Mouse (Mus musculus) intestine, embryonic 14.5 days (tissue): ENCODE results near the gene Rnh1. TPM values are rescaled to one million over a fixed set of nuclear protein-coding genes. Genes with fewer than 3 reads are reported as not detected.

Experiments used
- ATAC-seq: fragments of 200-750 bp; cut with Nextera tagmentation; replicated peaks from 2 replicates; pipeline ENCODE4 v1.8.0; 2017; ENCODE audit warnings: low read depth, moderate number of reproducible peaks, moderate TSS enrichment, moderate library complexity; ENCODE audit not compliant: low FRiP score, low TSS enrichment
- DNase-seq: peaks from one replicate; pipeline ENCODE4 v3.0.0-alpha.2; 2018; ENCODE audit warnings: low spot score
- H3K27ac ChIP-seq: fragments of 300-500 bp; sonication (generic); 2 replicates; pipeline ENCODE4 v1.5.1; 2014; ENCODE audit warnings: low read depth, mild to moderate bottlenecking, control low read depth
- H3K27me3 ChIP-seq: fragments of 300-500 bp; sonication (generic); replicated peaks from 2 replicates; pipeline ENCODE4 v1.6.1; 2014; ENCODE audit warnings: low read length, control low read depth; ENCODE audit not compliant: control insufficient read depth, insufficient read depth
- H3K36me3 ChIP-seq: fragments of 300-500 bp; sonication (generic); 2 replicates; pipeline ENCODE4 v1.6.1; 2014; ENCODE audit warnings: low read length, control low read depth; ENCODE audit not compliant: control insufficient read depth, insufficient read depth
- H3K4me1 ChIP-seq: fragments of 300-500 bp; sonication (generic); replicated peaks from 2 replicates; pipeline ENCODE4 v1.6.1; 2014; ENCODE audit warnings: low read length, control low read depth, mixed read lengths; ENCODE audit not compliant: control insufficient read depth, insufficient read depth
- H3K4me2 ChIP-seq: fragments of 300-500 bp; sonication (generic); 2 replicates; pipeline ENCODE4 v1.6.1; 2014; ENCODE audit warnings: low read length
- H3K4me3 ChIP-seq: fragments of 300-500 bp; sonication (generic); 2 replicates; pipeline ENCODE4 v1.5.1; 2014; ENCODE audit warnings: low read depth, low read length, control low read depth, mixed read lengths
- H3K9ac ChIP-seq: fragments of 300-500 bp; sonication (generic); 2 replicates; pipeline ENCODE4 v1.6.1; 2014; ENCODE audit warnings: mild to moderate bottlenecking, low read length
- H3K9me3 ChIP-seq: fragments of 300-500 bp; sonication (generic); 2 replicates; pipeline ENCODE4 v1.6.1; 2016; ENCODE audit warnings: low read length, control low read depth; ENCODE audit not compliant: control insufficient read depth
- WGBS: fragments of 180-500 bp; shearing (Covaris S2); extraction: QIAGEN DNeasy Blood & Tissue Kit; methylation state at CpG from one replicate; pipeline ENCODE4 v1.1.7; 2014; 5-methylcytosine and 5-hydroxymethylcytosine counted together
- microRNA counts: library from miRNA; unstranded; fragments of <30 nt; microRNA quantifications from one replicate; lab custom pipeline; 2016
- microRNA-seq: library from miRNA; unstranded; fragments of <30 nt; microRNA quantifications from one replicate; pipeline ENCODE4, GENCODE M21; 2016
- polyA plus RNA-seq: library from polyadenylated mRNA; unstranded; fragments of >200 nt; fragmentation: Nextera tagmentation; extraction: Ambion mirVana; gene quantifications from 2 replicates; pipeline ENCODE4 v1.2.1, GENCODE M21; 2014

Rnh1 gene
- polyA plus RNA-seq, 1 experiment from 2014 or later = 123 TPM

DNA sequence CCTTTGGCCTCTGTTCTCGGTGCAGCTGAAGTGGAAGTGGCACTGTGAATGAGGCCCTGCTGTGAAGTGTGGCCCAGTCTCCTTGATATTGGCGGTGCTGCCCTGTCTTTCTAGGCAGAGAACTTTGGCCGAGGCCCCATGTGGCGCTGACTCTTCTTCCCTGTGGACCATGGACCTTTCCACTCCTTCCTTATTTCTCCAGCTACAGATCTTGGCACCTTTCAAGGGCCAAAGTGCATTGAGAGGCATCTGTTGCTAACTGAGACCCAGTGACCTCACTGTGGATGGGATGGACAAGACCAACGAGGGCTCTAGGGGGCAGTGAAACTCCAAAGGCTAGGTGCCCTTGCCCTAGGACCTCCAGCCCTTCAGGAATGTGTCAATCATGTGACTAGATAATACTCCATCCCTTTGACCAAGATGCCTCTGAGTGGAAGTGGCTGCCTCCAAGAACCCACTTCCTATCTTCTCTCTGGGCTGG lies 51.6 kb downstream of the Rnh1 start:
- Histone ChIP-seq H3K27me3 (no peaks in the 10 kb centered on the region), H3K4me2 (no peak overlapping the region), H3K27ac (no peak overlapping the region), H3K4me1 (no peaks in the 10 kb centered on the region), H3K9me3 (no peaks in the 10 kb centered on the region), H3K9ac (no peak overlapping the region), H3K36me3 (no peaks in the 10 kb centered on the region), H3K4me3 (no peak overlapping the region)
- 78% methylated on average over 5 of the region's 5 CpGs for WGBS
- DNase-seq (no peak), ATAC-seq (no peak)

DNA sequence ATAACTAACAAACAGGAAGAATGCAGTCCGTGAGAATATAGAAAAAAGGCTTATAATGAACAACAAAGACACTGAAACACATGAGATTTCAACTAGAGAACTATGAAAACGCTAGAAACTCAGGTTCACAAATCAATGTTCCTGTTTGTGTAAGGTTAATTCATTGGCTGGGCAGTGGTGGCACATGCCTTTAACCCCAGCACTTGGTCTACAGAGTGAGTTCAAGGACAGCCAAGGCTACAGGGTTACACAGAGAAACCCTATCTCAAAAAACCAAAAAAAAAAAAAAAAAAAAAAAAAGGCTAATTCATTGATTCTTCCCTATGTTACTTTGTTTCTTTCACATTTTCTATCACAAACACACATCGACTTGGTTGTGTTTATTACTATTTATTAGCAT lies 52.1 kb downstream of the Rnh1 start:
- Histone ChIP-seq H3K9ac (no peak overlapping the region), H3K27me3 (no peaks in the 10 kb centered on the region), H3K27ac (no peak overlapping the region), H3K4me3 (no peak overlapping the region), H3K4me2 (no peak overlapping the region), H3K36me3 (no peaks in the 10 kb centered on the region), H3K4me1 (no peaks in the 10 kb centered on the region), H3K9me3 (no peaks in the 10 kb centered on the region)
- WGBS = 85% methylated on average over 3 of the region's 3 CpGs
- ATAC-seq = no peak
- no peak for DNase-seq

DNA sequence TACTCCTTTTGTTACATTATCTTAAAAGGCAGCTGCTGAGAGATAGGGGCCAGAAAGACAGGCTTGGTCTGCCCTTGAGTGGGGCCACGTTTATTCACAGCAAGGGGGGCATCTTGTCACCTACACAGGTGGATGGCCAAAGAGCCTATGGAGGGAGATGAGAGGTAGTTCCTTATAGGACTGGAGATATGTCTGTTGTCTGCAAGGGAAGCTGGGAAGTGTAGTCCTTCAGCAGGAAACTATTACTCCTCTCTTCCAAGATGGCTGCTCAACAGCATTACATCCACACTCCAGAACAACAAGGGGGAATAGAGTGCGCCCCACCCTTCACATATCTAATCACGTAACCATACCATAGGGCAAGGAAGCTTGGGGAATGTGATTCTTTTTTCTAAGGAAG lies 53.2 kb downstream of the Rnh1 start:
- no peaks in the 10 kb centered on the region for H3K36me3 ChIP-seq
- H3K27ac ChIP-seq = no peak overlapping the region
- no peak overlapping the region for H3K9ac ChIP-seq
- no peak overlapping the region for H3K4me2 ChIP-seq
- H3K27me3 ChIP-seq = no peaks in the 10 kb centered on the region
- no peak for DNase-seq
- H3K4me3 ChIP-seq = no peak overlapping the region
- H3K4me1 ChIP-seq = no peaks in the 10 kb centered on the region
- no peaks in the 10 kb centered on the region for H3K9me3 ChIP-seq
- 72% methylated on average over 3 of the region's 3 CpGs for WGBS
- no peak for ATAC-seq

GRCm38 (mm10) chr7:141117636-141118035 lies 55.0 kb downstream of the Rnh1 start, which contains the start of gene Ano9:
Gene Ano9 (minus strand): TSS chr7:141117806.
- WGBS = 9% methylated on average over 9 of the region's 9 CpGs
- ATAC-seq = peak; percentile 70
- H3K27ac ChIP-seq = no peak within 1 kb of the TSS

GRCm38 (mm10) chr7:141115874-141116273 lies 56.8 kb downstream of the Rnh1 start:
- DNase-seq (no peak), ATAC-seq (no peak)
- Histone ChIP-seq H3K4me2 (no peak overlapping the region), H3K27ac (no peak overlapping the region), H3K9ac (no peak overlapping the region), H3K36me3 (no peaks in the 10 kb centered on the region), H3K4me1 (no peaks in the 10 kb centered on the region), H3K9me3 (no peaks in the 10 kb centered on the region), H3K4me3 (no peak overlapping the region), H3K27me3 (no peaks in the 10 kb centered on the region)
- WGBS = 87% methylated on average over 9 of the region's 9 CpGs

More at GRCm38 (mm10) chr7:141117636-141118035, 55.0 kb downstream of the Rnh1 start, which contains the start of gene Ano9:
- H3K9me3 ChIP-seq = no peaks in the 10 kb centered on the region
- no peak within 1 kb of the TSS; the same call in 1 of the 2 replicates for H3K9ac ChIP-seq
- peak within 1 kb of the TSS; percentile 27 for H3K4me3 ChIP-seq
- H3K4me2 ChIP-seq = peak within 1 kb of the TSS; percentile 39
- DNase-seq = peak; percentile 62
- no peaks in the 10 kb centered on the region for H3K36me3 ChIP-seq
- no peaks in the 10 kb centered on the region for H3K4me1 ChIP-seq
- no peaks in the 10 kb centered on the region for H3K27me3 ChIP-seq

MicroRNA genes within 50 kb of the gene (microRNA counts, 519-probe panel; counts per million panel counts)
- microRNA mmu-miR-210 (lab: Ali Mortazavi, UCI) = 4,367 counts per million, percentile 70 among the panel's probes with 10 or more counts

Small RNA genes lying within 50 kb of the gene (microRNA-seq; reads per million reads assigned to microRNA genes)
- gene Mir210 = 846 reads per million, percentile 77 among the genes with 10 or more reads in this experiment

Other genes with a start within 250 kb of the Rnh1 start
- gene Pgghg, start 231.5 kb downstream of the Rnh1 start, polyA plus RNA-seq = 26.9 and 29.2 TPM in 2 replicates
- 0.94 and 2.3 TPM in 2 replicates for gene Ifitm5, start 222.6 kb downstream of the Rnh1 start, polyA plus RNA-seq
- 0.81 TPM in 1 of 2 replicates, not detected in the other for gene Gm45717, start 216.9 kb downstream of the Rnh1 start, polyA plus RNA-seq
- gene Ifitm2, start 216.9 kb downstream of the Rnh1 start, polyA plus RNA-seq = 1,598 and 1,676 TPM in 2 replicates
- gene Ifitm1, start 205.6 kb downstream of the Rnh1 start, polyA plus RNA-seq = 198 and 221 TPM in 2 replicates
- 295 and 303 TPM in 2 replicates for gene Ifitm3, start 162.1 kb downstream of the Rnh1 start, polyA plus RNA-seq
- gene Ifitm6, start 154.9 kb downstream of the Rnh1 start, polyA plus RNA-seq = 0.78 and 1.2 TPM in 2 replicates
- gene Gm17387, start 143.7 kb downstream of the Rnh1 start, polyA plus RNA-seq = not detected in 2 replicates
- 9.2 and 13.6 TPM in 2 replicates for gene B4galnt4, start 111.8 kb downstream of the Rnh1 start, polyA plus RNA-seq
- 11.6 and 14.7 TPM in 2 replicates for gene Pkp3, start 94.6 kb downstream of the Rnh1 start, polyA plus RNA-seq
- 10.6 and 11.2 TPM in 2 replicates for gene Sigirr, start 72.3 kb downstream of the Rnh1 start, polyA plus RNA-seq
- 18.5 and 20.3 TPM in 2 replicates for gene Ano9, start 55.1 kb downstream of the Rnh1 start, polyA plus RNA-seq
- gene Ptdss2, start 50.5 kb downstream of the Rnh1 start, polyA plus RNA-seq = 62.6 and 63.9 TPM in 2 replicates
- 72.6 and 96.6 TPM in 2 replicates for gene Hras, start 21.1 kb upstream of the Rnh1 start, polyA plus RNA-seq
- gene Lrrc56, start 21.3 kb upstream of the Rnh1 start, polyA plus RNA-seq = 3.9 and 4.9 TPM in 2 replicates
- gene Lmntd2, start 41.2 kb upstream of the Rnh1 start, polyA plus RNA-seq = 2.7 and 2.8 TPM in 2 replicates
- 60.3 and 61.4 TPM in 2 replicates for gene Rassf7, start 43.0 kb upstream of the Rnh1 start, polyA plus RNA-seq
- gene Phrf1, start 55.9 kb upstream of the Rnh1 start, polyA plus RNA-seq = 73.3 and 80.7 TPM in 2 replicates
- 2.7 and 3.1 TPM in 2 replicates for gene Irf7, start 93.6 kb upstream of the Rnh1 start, polyA plus RNA-seq
- gene Cdhr5, start 103.9 kb upstream of the Rnh1 start, polyA plus RNA-seq = 31.9 and 36.8 TPM in 2 replicates
- gene Sct, start 106.3 kb upstream of the Rnh1 start, polyA plus RNA-seq = 136 and 201 TPM in 2 replicates
- gene Drd4, start 119.1 kb upstream of the Rnh1 start, polyA plus RNA-seq = 0.39 and 0.93 TPM in 2 replicates
- gene Deaf1, start 154.8 kb upstream of the Rnh1 start, polyA plus RNA-seq = 86.2 and 90.9 TPM in 2 replicates
- 23.1 and 27.0 TPM in 2 replicates for gene Tmem80, start 154.9 kb upstream of the Rnh1 start, polyA plus RNA-seq
- 49.4 and 61.2 TPM in 2 replicates for gene Eps8l2, start 166.0 kb upstream of the Rnh1 start, polyA plus RNA-seq
- 339 and 344 TPM in 2 replicates for gene Taldo1, start 219.3 kb upstream of the Rnh1 start, polyA plus RNA-seq
- gene Gatd1, start 241.3 kb upstream of the Rnh1 start, polyA plus RNA-seq = 49.2 and 56.2 TPM in 2 replicates